Mouse (Mus musculus): ENCODE data around the gene Gm17349.

DNA sequence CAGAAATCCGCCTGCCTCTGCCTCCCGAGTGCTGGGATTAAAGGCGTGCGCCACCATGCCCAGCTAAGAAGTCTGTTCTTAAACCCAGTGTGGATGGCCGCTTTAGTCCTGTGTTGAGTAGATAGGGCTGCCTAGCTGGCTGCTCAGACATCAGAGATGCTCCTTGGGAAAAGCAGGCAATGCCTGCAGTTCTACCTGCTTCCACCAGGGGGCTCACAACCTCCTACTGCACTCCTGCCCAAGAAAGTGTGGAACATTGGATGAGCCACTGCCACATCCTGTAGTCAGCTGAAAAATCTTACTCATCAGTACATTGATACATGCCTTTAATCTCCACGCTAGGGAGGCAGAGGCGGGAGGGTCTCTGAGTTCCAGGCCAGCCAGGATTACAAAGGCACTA lies 9.6 kb upstream of the Gm17349 start:
- TF ChIP-seq CHD2 (IDR thresholded peaks at IDR 0.05; ENCODE audit: low read depth, low read length) (no peak), ZNF384 (IDR thresholded peaks at IDR 0.05; ENCODE audit: low read depth, low read length) (no peak), ZC3H11A (IDR thresholded peaks at IDR 0.05; ENCODE audit: borderline replicate concordance, low read depth, low read length) (peak; percentile 20; the same call in 1 of the 2 replicates)
